Mouse (Mus musculus) inflammation-experienced regulatory T-cells, adult 16 weeks (primary cell): Measurements from ENCODE around the gene Cox8c. TPM values are rescaled to one million over a fixed set of nuclear protein-coding genes. Genes with fewer than 3 reads are reported as not detected.

Experiments
- polyA plus RNA-seq: library from polyadenylated mRNA; unstranded; fragments of 100-300 nt; shearing (Covaris generic); gene quantifications from one replicate; pipeline ENCODE4 v1.2.1, GENCODE M21; 2017

The Cox8c gene
- polyA plus RNA-seq, result not detected

GRCm38 (mm10) chr12:102899091-102899490 is at the start of gene Cox8c:
TSS of gene Cox8c (plus strand) at chr12:102899316.

DNA sequence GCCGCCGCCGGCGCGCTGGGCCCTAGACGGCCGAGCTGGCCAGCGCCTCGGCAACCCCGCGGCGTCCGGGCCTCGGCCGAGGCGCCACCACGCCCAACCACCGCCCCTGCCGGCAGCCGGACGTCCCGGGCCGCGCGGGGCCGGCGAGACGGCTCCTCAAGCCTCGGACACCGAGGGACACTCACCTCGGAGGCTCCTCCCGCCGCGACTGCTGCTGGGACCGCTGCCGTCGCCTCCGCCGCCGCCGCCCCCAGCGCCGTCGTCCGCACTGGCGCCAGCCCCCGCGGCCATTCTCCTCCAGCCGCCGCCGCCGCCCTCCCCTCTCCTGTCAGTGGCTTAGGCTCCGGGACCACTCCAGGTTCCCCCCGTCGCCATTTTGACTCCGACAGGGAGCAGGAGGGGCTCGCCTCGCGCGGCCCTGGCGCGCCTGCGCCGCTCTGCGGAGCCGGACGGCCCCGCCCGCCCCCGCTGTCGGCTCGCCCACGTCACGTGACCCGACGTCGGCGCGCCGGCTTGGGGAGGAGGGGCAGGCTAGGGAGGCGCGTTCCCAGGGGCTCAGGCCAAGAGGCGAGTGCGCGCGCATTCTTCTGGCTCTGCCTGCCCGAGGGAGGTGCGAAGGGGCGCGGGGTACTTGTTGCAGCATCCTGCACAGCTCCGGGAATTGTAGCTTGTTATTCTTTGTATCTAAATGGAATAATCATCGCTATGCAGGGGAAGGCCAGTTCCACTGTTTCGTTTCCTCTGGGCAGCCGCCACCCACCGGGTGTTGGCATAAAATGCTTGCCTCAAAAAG is 20.9 kb upstream of the Cox8c start, which contains the start of gene Btbd7:
TSS of gene Btbd7 (minus strand) at position 441 of the 793 bp plus-strand sequence.

DNA sequence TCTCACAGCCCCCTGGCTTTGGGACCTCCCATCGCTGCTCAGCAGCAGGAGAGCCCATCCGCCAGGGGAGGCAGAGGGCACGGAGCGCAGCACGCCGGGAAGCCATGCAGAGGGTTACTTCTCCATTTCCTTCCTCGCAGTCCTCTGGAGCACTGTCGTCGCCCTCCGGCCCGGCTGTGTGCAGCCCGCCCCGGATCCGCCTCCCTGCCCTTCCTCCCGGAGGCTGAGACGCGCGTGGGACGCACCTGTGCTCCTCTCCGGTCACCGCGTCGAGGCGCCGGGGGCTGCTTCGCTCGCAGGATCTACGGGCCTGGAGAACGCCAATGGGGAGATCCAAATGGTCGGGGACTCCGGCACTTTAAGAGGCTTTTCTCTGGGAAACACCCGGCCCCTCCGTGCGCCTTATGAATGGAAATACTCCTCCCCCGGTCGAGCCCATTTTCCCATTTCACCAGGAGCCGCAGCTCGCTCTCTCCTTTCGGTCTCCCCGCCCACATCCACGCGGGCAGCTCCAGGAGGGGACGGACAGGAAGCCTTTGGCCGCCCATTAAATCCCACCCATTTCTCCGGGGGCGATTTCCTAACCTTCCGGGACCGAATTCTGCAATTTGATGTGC is 49.8 kb downstream of the Cox8c start, which contains the start of gene Unc79:
TSS of gene Unc79 (plus strand) at position 82 of the 617 bp plus-strand sequence.

Other genes with a start within 250 kb of the Cox8c start
- 41.2 TPM for gene Itpk1, start 194.4 kb upstream of the Cox8c start, polyA plus RNA-seq
- gene Moap1, start 155.7 kb upstream of the Cox8c start, polyA plus RNA-seq, result 8.1 TPM
- gene Tmem251, start 155.6 kb upstream of the Cox8c start, polyA plus RNA-seq, result 10.4 TPM
- not detected for gene Gm28051, start 141.6 kb upstream of the Cox8c start, polyA plus RNA-seq
- 27.9 TPM for gene Gon7, start 141.5 kb upstream of the Cox8c start, polyA plus RNA-seq
- 38.1 TPM for gene Ubr7, start 141.3 kb upstream of the Cox8c start, polyA plus RNA-seq
- gene Gm20604, start 140.6 kb upstream of the Cox8c start, polyA plus RNA-seq, result 8.8 TPM
- 8.9 TPM for gene Btbd7, start 20.8 kb upstream of the Cox8c start, polyA plus RNA-seq
- 0.28 TPM for gene Unc79, start 49.5 kb downstream of the Cox8c start, polyA plus RNA-seq